Mouse (Mus musculus): Measurements from ENCODE around the gene B4galt5. TPM values are rescaled to one million over a fixed set of nuclear protein-coding genes. Genes with fewer than 3 reads are reported as not detected.

B4galt5 gene
- total RNA-seq, 1 experiment from 2014 or later: 50.4 TPM

Other genes with a start within 250 kb of the B4galt5 start
- gene Kcnb1, start 159.0 kb downstream of the B4galt5 start, total RNA-seq (2017): 6.4 and 9.6 TPM in 2 replicates
- gene Ptgis, start 108.6 kb downstream of the B4galt5 start, total RNA-seq (2017): not detected in 2 replicates
- 43.5 and 52.9 TPM in 2 replicates for gene Slc9a8, start 72.5 kb upstream of the B4galt5 start, total RNA-seq (2017)
- gene Rnf114, start 143.5 kb upstream of the B4galt5 start, total RNA-seq (2017): 86.2 and 103 TPM in 2 replicates
- gene Spata2, start 143.7 kb upstream of the B4galt5 start, total RNA-seq (2017): 9.5 and 9.7 TPM in 2 replicates
- gene Snai1, start 189.0 kb upstream of the B4galt5 start, total RNA-seq (2017): 2.9 and 3.1 TPM in 2 replicates

Data from neutrophil, adult 5-6 weeks (primary cell).